Mouse (Mus musculus) brown adipose tissue, adult 24 weeks (tissue): Measurements from ENCODE around the gene Rnf214. TPM values are rescaled to one million over a fixed set of nuclear protein-coding genes. Genes with fewer than 3 reads are reported as not detected.
A peak's percentile ranks its signal among the peaks of the same experiment; 100 is the strongest.

Source experiments
- H3K27ac ChIP-seq: fragments of 200-500 bp; replicated peaks from 2 replicates; pipeline ENCODE4 v1.5.1; 2012; ENCODE audit warnings: low read depth, mild to moderate bottlenecking, low read length
- H3K4me1 ChIP-seq: fragments of 200-500 bp; 2 replicates; pipeline ENCODE4 v1.6.1; 2012; ENCODE audit warnings: low read length, mixed read lengths; ENCODE audit not compliant: control insufficient read depth, insufficient read depth, insufficient read length
- H3K4me3 ChIP-seq: fragments of 200-500 bp; 2 replicates; pipeline ENCODE4 v1.5.1; 2012; ENCODE audit warnings: low read depth, mild to moderate bottlenecking, low read length, moderate library complexity; ENCODE audit not compliant: insufficient read depth
- polyA plus RNA-seq: library from polyadenylated mRNA; stranded (reverse); fragments of >200 nt; gene quantifications from 2 replicates; pipeline ENCODE4 v1.2.4, GENCODE M21; 2012; ENCODE audit not compliant: missing spikeins, insufficient read depth, insufficient read length

Gene Rnf214
- polyA plus RNA-seq, 1 experiment: 23.0 TPM

DNA sequence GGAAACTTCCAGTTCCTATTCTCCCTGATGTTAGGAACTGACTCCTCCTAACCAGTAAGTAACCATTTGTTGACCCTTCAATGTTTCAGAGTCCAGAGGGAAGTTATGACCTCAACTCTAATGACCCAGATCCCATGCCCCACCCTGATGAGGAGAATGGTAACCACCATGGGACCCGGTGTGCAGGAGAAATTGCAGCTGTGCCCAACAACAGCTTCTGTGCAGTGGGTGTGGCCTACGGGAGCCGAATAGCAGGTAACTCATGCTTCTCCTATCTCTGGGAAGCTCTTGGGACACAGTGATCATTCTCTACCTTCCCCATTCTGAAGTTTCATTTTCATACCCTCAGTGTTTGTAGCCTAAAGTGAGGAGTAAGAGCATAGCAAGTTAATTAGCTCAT is 4.3 kb upstream of the Rnf214 start:
- H3K4me3 ChIP-seq: no peak overlapping the region
- peaks cover 4% of the 10 kb centered on the region; the same call in 1 of the 2 replicates for H3K4me1 ChIP-seq
- H3K27ac ChIP-seq: no peak overlapping the region

- H3K27ac ChIP-seq: peak overlapping the region; percentile 80
- peaks cover 4% of the 10 kb centered on the region; the same call in 1 of the 2 replicates for H3K4me1 ChIP-seq
- peak overlapping the region; percentile 98 for H3K4me3 ChIP-seq
These were observed 342 bp upstream of the Rnf214 start for GRCm38 (mm10) chr9:45907078-45907428.

- Histone ChIP-seq H3K27ac (peak overlapping the region; percentile 15; the same call in 1 of the 2 replicates), H3K4me3 (peak overlapping the region; percentile 72), H3K4me1 (peaks cover 4% of the 10 kb centered on the region; the same call in 1 of the 2 replicates)
These were observed 887 bp downstream of the Rnf214 start for GRCm38 (mm10) chr9:45905811-45906237.

GRCm38 (mm10) chr9:45905196-45905595 is 1.5 kb downstream of the Rnf214 start:
- H3K27ac ChIP-seq: no peak overlapping the region
- H3K4me3 ChIP-seq: no peak overlapping the region; the same call in 1 of the 2 replicates
- peaks cover 4% of the 10 kb centered on the region; the same call in 1 of the 2 replicates for H3K4me1 ChIP-seq

DNA sequence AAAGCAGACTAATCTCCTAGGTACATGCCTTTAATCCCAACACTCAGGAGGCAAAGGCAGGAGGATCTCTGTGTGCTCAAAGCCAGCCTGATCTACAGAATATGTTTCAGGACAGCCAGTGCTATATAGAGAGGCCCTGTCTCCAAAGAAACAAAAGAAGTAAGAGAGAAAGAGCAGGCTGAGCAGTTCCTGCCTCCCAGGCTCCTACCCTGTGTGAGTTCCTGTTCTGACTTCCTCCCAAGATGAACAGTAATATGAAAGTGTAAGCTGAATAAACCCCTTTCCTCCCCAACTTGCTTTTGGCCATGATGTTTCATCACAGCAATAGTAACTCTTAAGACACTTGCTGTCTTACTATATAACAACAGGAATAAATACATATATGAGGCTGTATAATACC is 13.0 kb downstream of the Rnf214 start:
- no peak overlapping the region for H3K4me3 ChIP-seq
- H3K27ac ChIP-seq: no peak overlapping the region

DNA sequence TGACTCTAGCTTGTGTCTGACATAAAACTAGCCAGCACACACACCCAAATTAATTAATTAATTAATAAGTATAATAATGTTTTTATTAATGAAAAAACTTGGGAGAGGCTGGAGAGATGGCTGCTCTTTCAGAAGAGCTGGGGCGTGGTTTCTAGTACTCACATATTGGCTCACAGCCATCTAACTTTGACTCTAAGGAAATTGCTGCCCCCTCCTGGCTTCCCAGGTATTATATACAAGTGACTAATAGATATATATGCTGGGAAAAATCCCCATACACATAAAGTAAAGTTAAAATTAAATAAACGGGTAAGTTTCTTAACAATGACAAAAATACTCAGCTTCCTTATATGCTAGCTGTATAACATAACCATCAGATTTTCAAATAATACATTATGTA is 28.8 kb downstream of the Rnf214 start:
- no peaks in the 10 kb centered on the region for H3K4me1 ChIP-seq
- H3K4me3 ChIP-seq: no peak overlapping the region
- H3K27ac ChIP-seq: no peak overlapping the region

More for the DNA sequence above, 13.0 kb downstream of the Rnf214 start:
- no peaks in the 10 kb centered on the region for H3K4me1 ChIP-seq

GRCm38 (mm10) chr9:45870265-45870664 is 36.4 kb downstream of the Rnf214 start:
- no peak overlapping the region for H3K27ac ChIP-seq

GRCm38 (mm10) chr9:45869181-45869580 is 37.5 kb downstream of the Rnf214 start:
- Histone ChIP-seq H3K4me1 (no peaks in the 10 kb centered on the region), H3K27ac (no peak overlapping the region), H3K4me3 (no peak overlapping the region)

More at GRCm38 (mm10) chr9:45870265-45870664, 36.4 kb downstream of the Rnf214 start:
- Histone ChIP-seq H3K4me3 (no peak overlapping the region), H3K4me1 (no peaks in the 10 kb centered on the region)

GRCm38 (mm10) chr9:45861813-45862212 is 44.9 kb downstream of the Rnf214 start:
- no peak overlapping the region for H3K4me3 ChIP-seq
- no peaks in the 10 kb centered on the region for H3K4me1 ChIP-seq
- no peak overlapping the region for H3K27ac ChIP-seq

GRCm38 (mm10) chr9:45859364-45859763 is 47.3 kb downstream of the Rnf214 start:
- no peak overlapping the region for H3K4me3 ChIP-seq

GRCm38 (mm10) chr9:45854136-45854535 is 52.6 kb downstream of the Rnf214 start:
- Histone ChIP-seq H3K27ac (no peak overlapping the region), H3K4me3 (no peak overlapping the region), H3K4me1 (peaks cover 12% of the 10 kb centered on the region; the same call in 1 of the 2 replicates)

More at GRCm38 (mm10) chr9:45859364-45859763, 47.3 kb downstream of the Rnf214 start:
- H3K27ac ChIP-seq: no peak overlapping the region
- H3K4me1 ChIP-seq: no peaks in the 10 kb centered on the region

- Histone ChIP-seq H3K4me3 (no peak overlapping the region), H3K4me1 (peaks cover 15% of the 10 kb centered on the region), H3K27ac (no peak overlapping the region)
These were observed 53.0 kb downstream of the Rnf214 start for GRCm38 (mm10) chr9:45853695-45854094.

GRCm38 (mm10) chr9:45851776-45852175 is 54.9 kb downstream of the Rnf214 start:
- Histone ChIP-seq H3K4me1 (peaks cover 20% of the 10 kb centered on the region), H3K4me3 (no peak overlapping the region), H3K27ac (no peak overlapping the region)

DNA sequence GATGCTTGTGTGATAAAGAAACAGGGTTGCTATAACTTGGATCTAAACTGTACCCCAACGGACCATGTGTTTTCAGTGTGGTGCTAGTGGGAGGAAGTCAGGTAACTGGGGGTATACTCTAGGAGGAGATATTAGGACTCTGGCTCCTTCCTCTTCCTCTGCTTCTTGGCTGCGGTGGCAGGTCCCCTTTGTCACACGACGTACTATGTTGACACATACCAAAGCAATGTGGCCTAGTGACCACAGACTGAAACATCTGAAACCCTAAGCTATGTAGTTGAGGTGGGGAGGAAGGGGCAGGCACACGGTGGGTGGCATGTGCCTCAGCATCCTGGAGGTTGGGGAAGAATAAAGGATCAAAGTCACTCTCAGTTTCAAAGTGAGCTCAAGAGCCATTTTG is 55.4 kb downstream of the Rnf214 start:
- Histone ChIP-seq H3K4me1 (peaks cover 20% of the 10 kb centered on the region), H3K27ac (peak overlapping the region; percentile 83), H3K4me3 (no peak overlapping the region)

- H3K4me3 ChIP-seq: no peak overlapping the region
- peak overlapping the region; percentile 83 for H3K27ac ChIP-seq
- peaks cover 20% of the 10 kb centered on the region for H3K4me1 ChIP-seq
These were observed 56.1 kb downstream of the Rnf214 start for GRCm38 (mm10) chr9:45850528-45851155.
